Mouse (Mus musculus): ENCODE measurements at regions not wholly inside any gene's neighbourhood (a gene's known extent, or its start where the extent isn't known, plus 50 kb on each side); places are given as distances from the start of the nearest gene placed in this dataset.

DNA sequence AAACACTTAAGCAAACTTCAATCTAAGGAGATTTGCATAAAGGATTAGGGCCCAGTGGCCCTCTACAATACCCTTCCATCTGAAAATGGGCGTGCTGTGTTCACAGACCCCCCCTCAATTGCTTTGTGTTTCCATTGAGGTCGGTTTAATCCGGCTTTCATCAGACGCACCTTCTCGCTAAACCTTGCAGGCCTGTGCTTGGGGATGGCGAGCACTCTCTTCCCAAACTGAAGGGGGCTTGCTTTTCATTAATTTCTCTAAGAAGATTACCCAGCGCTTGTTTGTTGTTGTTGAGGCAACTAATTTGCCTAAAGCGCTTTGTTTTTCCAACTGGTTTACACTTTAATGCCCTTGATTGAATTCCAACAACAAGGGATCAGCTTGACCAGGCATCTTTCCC lies 268.8 kb upstream of the Irx3 start:
- Histone ChIP-seq H3K4me2 (replicated peaks; ENCODE audit: low read depth, low read length) (no peak overlapping the region), H3K27me3 (replicated peaks; ENCODE audit: insufficient read depth, low read length) (no peaks in the 10 kb centered on the region), H3K4me1 (ENCODE audit: insufficient read depth, low read depth, low read length) (no peaks in the 10 kb centered on the region), H3K4me3 (ENCODE audit: low read depth, low read length) (no peak overlapping the region), H3K9ac (replicated peaks; ENCODE audit: low read depth) (no peak overlapping the region), H3K9me3 (ENCODE audit: low read length) (no peaks in the 10 kb centered on the region), H3K36me3 (ENCODE audit: insufficient read depth, low read length) (no peaks in the 10 kb centered on the region), H3K27ac (ENCODE audit: low read length) (no peak overlapping the region)
- ATAC-seq (no peak), DNase-seq (ENCODE audit: low spot score) (no peak)
- TF ChIP-seq EP300 (IDR thresholded peaks at IDR 0.05) = no peak
- 68% methylated on average over 8 of the region's 8 CpGs for WGBS

GRCm38 (mm10) chr8:92066435-92066834 lies 264.6 kb upstream of the Irx3 start:
- H3K4me1 ChIP-seq (ENCODE audit: insufficient read depth, low read depth, low read length) = no peaks in the 10 kb centered on the region; the same call in 1 of the 2 replicates
- TF ChIP-seq EP300 (IDR thresholded peaks at IDR 0.05) (no peak), CTCF (IDR thresholded peaks at IDR 0.05) (no peak)
- H3K4me2 ChIP-seq (replicated peaks; ENCODE audit: low read depth, low read length) = no peak overlapping the region
- H3K4me3 ChIP-seq (ENCODE audit: low read depth, low read length) = no peak overlapping the region
- no peaks in the 10 kb centered on the region for H3K36me3 ChIP-seq (ENCODE audit: insufficient read depth, low read length)
- H3K27ac ChIP-seq (ENCODE audit: low read length) = no peak overlapping the region
- ATAC-seq (no peak), DNase-seq (ENCODE audit: low spot score) (no peak)
- no peaks in the 10 kb centered on the region for H3K9me3 ChIP-seq (ENCODE audit: low read length)
- 35% methylated on average over 8 of the region's 8 CpGs for WGBS
- H3K27me3 ChIP-seq (replicated peaks; ENCODE audit: insufficient read depth, low read length) = no peaks in the 10 kb centered on the region
- H3K9ac ChIP-seq (replicated peaks; ENCODE audit: low read depth) = no peak overlapping the region

DNA sequence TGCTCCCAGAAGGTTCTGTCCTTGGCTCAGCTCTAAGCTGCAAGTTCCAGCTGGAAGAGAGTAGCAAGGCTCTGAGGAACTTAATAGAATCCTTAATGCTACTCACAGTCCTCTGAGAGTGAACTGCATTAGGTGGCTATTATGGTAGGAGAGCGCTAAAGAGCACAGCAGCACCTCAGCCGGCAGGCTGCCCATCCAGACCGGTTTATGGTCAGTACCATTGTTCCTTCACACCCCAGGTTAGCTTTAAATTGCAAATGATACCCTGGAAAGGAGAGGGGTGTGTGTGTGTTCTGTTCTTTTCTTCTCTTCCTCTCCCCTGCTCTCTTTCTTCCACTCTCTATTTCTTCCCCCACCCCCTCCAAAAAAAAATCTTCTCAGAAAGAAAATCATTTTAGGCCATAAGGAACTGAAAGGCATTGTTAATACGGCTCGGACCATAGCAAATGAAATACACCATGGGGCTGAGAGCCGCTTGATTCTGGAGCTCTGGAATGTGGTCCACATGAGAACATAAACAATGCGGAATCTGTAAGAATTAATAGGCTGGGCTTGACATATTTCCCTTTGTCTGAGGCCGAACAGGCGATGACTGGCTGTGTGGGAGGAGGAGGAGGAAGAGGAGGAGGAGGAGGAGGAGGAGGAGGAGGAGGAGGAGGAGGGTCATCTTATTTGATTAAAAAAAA lies 263.8 kb upstream of the Irx3 start:
- ATAC-seq = no peak
- Histone ChIP-seq H3K9me3 (ENCODE audit: low read length) (no peaks in the 10 kb centered on the region), H3K27me3 (replicated peaks; ENCODE audit: insufficient read depth, low read length) (no peaks in the 10 kb centered on the region), H3K4me1 (ENCODE audit: insufficient read depth, low read depth, low read length) (no peaks in the 10 kb centered on the region; the same call in 1 of the 2 replicates), H3K27ac (ENCODE audit: low read length) (no peak overlapping the region), H3K36me3 (ENCODE audit: insufficient read depth, low read length) (no peaks in the 10 kb centered on the region), H3K9ac (replicated peaks; ENCODE audit: low read depth) (no peak overlapping the region), H3K4me3 (ENCODE audit: low read depth, low read length) (no peak overlapping the region), H3K4me2 (replicated peaks; ENCODE audit: low read depth, low read length) (no peak overlapping the region)
- peak; percentile 34 for DNase-seq (ENCODE audit: low spot score)
- TF ChIP-seq EP300 (IDR thresholded peaks at IDR 0.05) (no peak), CTCF (IDR thresholded peaks at IDR 0.05) (no peak)
- WGBS = 4% methylated on average over 8 of the region's 9 CpGs

DNA sequence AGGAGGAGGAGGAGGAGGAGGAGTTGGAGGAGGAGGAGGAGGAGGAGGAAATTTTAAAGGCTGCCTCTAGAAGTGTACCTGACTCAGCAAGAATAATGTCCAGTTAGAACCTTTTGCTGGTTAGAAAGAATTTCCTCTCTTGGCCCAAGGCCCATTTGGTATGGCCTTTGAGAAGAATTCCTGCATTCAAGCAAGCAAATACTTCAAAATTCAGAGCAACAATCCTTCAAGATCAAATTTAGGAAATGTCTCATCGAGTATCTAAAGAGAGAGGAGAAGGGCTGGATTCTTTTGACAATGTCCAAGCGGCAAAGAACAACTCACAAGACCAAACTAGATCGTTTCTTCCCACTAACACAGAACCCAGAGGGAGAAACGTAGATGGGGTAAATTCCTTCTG lies 263.1 kb upstream of the Irx3 start:
- peak; percentile 27; the same call in 1 of the 2 replicates for TF ChIP-seq EP300 (IDR thresholded peaks at IDR 0.05)
- TF ChIP-seq CTCF (IDR thresholded peaks at IDR 0.05) = no peak
- H3K4me2 ChIP-seq (replicated peaks; ENCODE audit: low read depth, low read length) = no peak overlapping the region
- DNase-seq (ENCODE audit: low spot score) = peak; percentile 60

GRCm38 (mm10) chr8:92064175-92064821 lies 262.4 kb upstream of the Irx3 start:
- no peak for DNase-seq (ENCODE audit: low spot score)

More for the DNA sequence above, 263.1 kb upstream of the Irx3 start:
- Histone ChIP-seq H3K9me3 (ENCODE audit: low read length) (no peaks in the 10 kb centered on the region), H3K4me1 (ENCODE audit: insufficient read depth, low read depth, low read length) (no peaks in the 10 kb centered on the region; the same call in 1 of the 2 replicates), H3K4me3 (ENCODE audit: low read depth, low read length) (no peak overlapping the region), H3K9ac (replicated peaks; ENCODE audit: low read depth) (no peak overlapping the region), H3K27me3 (replicated peaks; ENCODE audit: insufficient read depth, low read length) (no peaks in the 10 kb centered on the region), H3K36me3 (ENCODE audit: insufficient read depth, low read length) (no peaks in the 10 kb centered on the region), H3K27ac (ENCODE audit: low read length) (no peak overlapping the region)
- ATAC-seq = no peak
- 14% methylated on average over 4 of the region's 4 CpGs for WGBS

GRCm38 (mm10) chr8:92063333-92063732 lies 261.5 kb upstream of the Irx3 start:
- no peak overlapping the region for H3K4me3 ChIP-seq (ENCODE audit: low read depth, low read length)
- WGBS = 77% methylated on average over 4 of the region's 4 CpGs
- no peak overlapping the region for H3K4me2 ChIP-seq (replicated peaks; ENCODE audit: low read depth, low read length)
- ATAC-seq = no peak
- no peaks in the 10 kb centered on the region for H3K27me3 ChIP-seq (replicated peaks; ENCODE audit: insufficient read depth, low read length)
- DNase-seq (ENCODE audit: low spot score) = no peak
- H3K4me1 ChIP-seq (ENCODE audit: insufficient read depth, low read depth, low read length) = no peaks in the 10 kb centered on the region; the same call in 1 of the 2 replicates
- no peaks in the 10 kb centered on the region for H3K9me3 ChIP-seq (ENCODE audit: low read length)
- no peak overlapping the region for H3K9ac ChIP-seq (replicated peaks; ENCODE audit: low read depth)
- H3K27ac ChIP-seq (ENCODE audit: low read length) = no peak overlapping the region
- peak; percentile 46 for TF ChIP-seq CTCF (IDR thresholded peaks at IDR 0.05)
- no peak for TF ChIP-seq EP300 (IDR thresholded peaks at IDR 0.05)
- H3K36me3 ChIP-seq (ENCODE audit: insufficient read depth, low read length) = no peaks in the 10 kb centered on the region

More at GRCm38 (mm10) chr8:92064175-92064821, 262.4 kb upstream of the Irx3 start:
- Histone ChIP-seq H3K9me3 (ENCODE audit: low read length) (no peaks in the 10 kb centered on the region), H3K27me3 (replicated peaks; ENCODE audit: insufficient read depth, low read length) (no peaks in the 10 kb centered on the region), H3K36me3 (ENCODE audit: insufficient read depth, low read length) (no peaks in the 10 kb centered on the region), H3K4me1 (ENCODE audit: insufficient read depth, low read depth, low read length) (no peaks in the 10 kb centered on the region; the same call in 1 of the 2 replicates), H3K9ac (replicated peaks; ENCODE audit: low read depth) (no peak overlapping the region), H3K27ac (ENCODE audit: low read length) (no peak overlapping the region), H3K4me3 (ENCODE audit: low read depth, low read length) (no peak overlapping the region), H3K4me2 (replicated peaks; ENCODE audit: low read depth, low read length) (no peak overlapping the region)
- TF ChIP-seq CTCF (IDR thresholded peaks at IDR 0.05) (no peak), EP300 (IDR thresholded peaks at IDR 0.05) (no peak)
- WGBS = 43% methylated on average over 9 of the region's 9 CpGs
- ATAC-seq = no peak

All from lung, postnatal 0 days (tissue).